ENCODE assay signal across 16 mouse cellular contexts in the genomic region with DNA sequence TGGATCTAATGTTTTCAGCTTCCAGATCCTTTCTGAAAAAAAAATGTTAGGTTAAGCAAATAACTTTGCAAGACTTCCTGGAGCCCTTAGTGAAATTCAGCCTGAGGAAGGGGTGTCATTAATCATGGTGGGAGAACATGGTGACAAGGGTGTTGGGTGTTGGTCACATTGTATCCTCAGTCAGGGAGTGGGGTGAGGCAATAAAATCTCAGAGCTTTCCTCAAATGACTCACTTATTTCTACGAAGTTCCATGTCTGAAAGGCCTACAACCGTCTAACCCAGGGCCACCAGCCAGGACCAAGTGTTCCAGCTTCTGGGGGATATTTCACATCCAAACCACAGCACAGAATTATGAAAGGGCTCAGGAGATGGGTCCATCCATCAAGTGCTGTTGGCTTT.
A peak's percentile ranks its signal among the peaks of the same experiment; 100 is the strongest.
DNase-seq lines count a peak whose midpoint lies in the region.
"Had no signal": no experiment of that assay in that cellular context is flagged by ENCODE, and none has a peak within 500 bp of the region (broad histone marks: within the 10 kb centered on the region; RNA-seq: fewer than 3 reads in every experiment).

No protein-coding gene starts in this region.

- DNase-seq in 3T3-L1 (ENCODE audit: low read depth, low spot score) (peak; percentile 56), NIH3T3 (ENCODE audit: low read depth) (peak; percentile 50)
- peak; percentile 11 for DNase-seq in fibroblast of lung, adult 2 months (ENCODE audit: low read depth)
- no peak for DNase-seq in gastrocnemius, adult 8-10 months (ENCODE audit: low spot score in 2 of 2)
- DNase-seq in kidney, adult 8-10 months: no peak
- DNase-seq in frontal cortex, postnatal 25 days (ENCODE audit: low spot score in 2 of 2): no peak
- DNase-seq: adrenal gland, adult 2 months; adrenal gland, postnatal 10 days; adrenal gland, postnatal 25 days; B cell, adult 2 months; cerebellum, adult 11 months; cerebellum, adult 18-20 months; cerebellum, adult 8-10 months; cerebellum, adult 9-11 months; cerebellum, postnatal 25 days; forebrain, postnatal 0 days had no signal

Comparison
In these comparisons a context has a peak if more than half of its experiments do, and no peak if none do; other contexts are left out.
1. DNase-seq: peak in 3T3-L1 (single experiment), NIH3T3 (single experiment) and fibroblast of lung, adult 2 months (single experiment); none in gastrocnemius, adult 8-10 months (0 of 2), kidney, adult 8-10 months (0 of 2) and frontal cortex, postnatal 25 days (0 of 2).